Mouse (Mus musculus) kidney, embryonic 16.5 days (tissue): ENCODE results near the gene Zfp61. TPM values are rescaled to one million over a fixed set of nuclear protein-coding genes. Genes with fewer than 3 reads are reported as not detected.

ENCODE experiments used
- ATAC-seq: fragments of 200-750 bp; cut with Nextera tagmentation; 2 replicates; pipeline ENCODE4 v1.8.0; 2017; ENCODE audit warnings: moderate TSS enrichment; ENCODE audit not compliant: low FRiP score, low TSS enrichment
- H3K27ac ChIP-seq: fragments of 300-500 bp; sonication (generic); 2 replicates; pipeline ENCODE4 v1.5.1; 2014; ENCODE audit warnings: low read length
- H3K27me3 ChIP-seq: fragments of 300-500 bp; sonication (generic); 2 replicates; pipeline ENCODE4 v1.6.1; 2014; ENCODE audit warnings: low read length, control low read depth, mixed read lengths; ENCODE audit not compliant: insufficient read depth
- H3K36me3 ChIP-seq: fragments of 300-500 bp; sonication (generic); 2 replicates; pipeline ENCODE4 v1.6.1; 2014; ENCODE audit warnings: low read length, control low read depth, mixed read lengths; ENCODE audit not compliant: insufficient read depth
- H3K4me1 ChIP-seq: fragments of 300-500 bp; sonication (generic); 2 replicates; pipeline ENCODE4 v1.6.1; 2014; ENCODE audit warnings: low read length, control low read depth, mixed read lengths; ENCODE audit not compliant: insufficient read depth
- H3K4me2 ChIP-seq: fragments of 300-500 bp; sonication (generic); replicated peaks from 2 replicates; pipeline ENCODE4 v1.6.1; 2014; ENCODE audit warnings: low read depth, low read length
- H3K4me3 ChIP-seq: fragments of 300-500 bp; sonication (generic); 2 replicates; pipeline ENCODE4 v1.5.1; 2014; ENCODE audit warnings: mild to moderate bottlenecking, low read length
- H3K9ac ChIP-seq: fragments of 300-500 bp; sonication (generic); replicated peaks from 2 replicates; pipeline ENCODE4 v1.6.1; 2014; ENCODE audit warnings: low read length
- H3K9me3 ChIP-seq: fragments of 300-500 bp; sonication (generic); 2 replicates; pipeline ENCODE4 v1.6.1; 2016; ENCODE audit warnings: low read length, control low read depth
- WGBS: fragments of 180-500 bp; shearing (Covaris S2); extraction: QIAGEN DNeasy Blood & Tissue Kit; methylation state at CpG from one replicate; pipeline ENCODE4 v1.1.7; 2014; 5-methylcytosine and 5-hydroxymethylcytosine counted together
- polyA plus RNA-seq: library from polyadenylated mRNA; unstranded; fragments of >200 nt; fragmentation: Nextera tagmentation; extraction: Ambion mirVana; gene quantifications from 2 replicates; pipeline ENCODE4 v1.2.1, GENCODE M21; 2015

Zfp61 gene
- polyA plus RNA-seq, 1 experiment from 2014 or later = 43.5 TPM

- H3K4me3 ChIP-seq = peak overlapping the region; percentile 39
- 4% methylated on average over 13 of the region's 13 CpGs for WGBS
- H3K27me3 ChIP-seq = no peaks in the 10 kb centered on the region
- no peaks in the 10 kb centered on the region for H3K4me1 ChIP-seq
- peak overlapping the region; percentile 56 for H3K9ac ChIP-seq
- peak overlapping the region; percentile 59 for H3K4me2 ChIP-seq
- ATAC-seq = peak; percentile 78; the same call in 1 of the 2 replicates
- peaks cover 16% of the 10 kb centered on the region for H3K9me3 ChIP-seq
- no peaks in the 10 kb centered on the region for H3K36me3 ChIP-seq
- H3K27ac ChIP-seq = no peak overlapping the region
Observed at GRCm38 (mm10) chr7:24325675-24326128, 24.7 kb upstream of the Zfp61 start.

GRCm38 (mm10) chr7:24325197-24325596, 24.2 kb upstream of the Zfp61 start:
- WGBS = 91% methylated on average over 6 of the region's 6 CpGs

GRCm38 (mm10) chr7:24322593-24322992, 21.6 kb upstream of the Zfp61 start:
- no peak for ATAC-seq
- no peak overlapping the region for H3K4me3 ChIP-seq
- no peaks in the 10 kb centered on the region for H3K36me3 ChIP-seq
- peaks cover 16% of the 10 kb centered on the region for H3K9me3 ChIP-seq
- WGBS = 83% methylated on average over 4 of the region's 4 CpGs
- no peak overlapping the region for H3K9ac ChIP-seq
- H3K4me1 ChIP-seq = 0 out of 2 replicates have a peak, but pooled peaks cover 2% of the 10 kb centered on the region
- H3K4me2 ChIP-seq = no peak overlapping the region
- H3K27ac ChIP-seq = no peak overlapping the region
- no peaks in the 10 kb centered on the region for H3K27me3 ChIP-seq

More at GRCm38 (mm10) chr7:24325197-24325596, 24.2 kb upstream of the Zfp61 start:
- Histone ChIP-seq H3K4me1 (no peaks in the 10 kb centered on the region), H3K36me3 (no peaks in the 10 kb centered on the region), H3K4me2 (peak overlapping the region; percentile 59), H3K9ac (no peak overlapping the region), H3K4me3 (no peak overlapping the region), H3K9me3 (peaks cover 16% of the 10 kb centered on the region), H3K27ac (no peak overlapping the region), H3K27me3 (no peaks in the 10 kb centered on the region)
- ATAC-seq = no peak

DNA sequence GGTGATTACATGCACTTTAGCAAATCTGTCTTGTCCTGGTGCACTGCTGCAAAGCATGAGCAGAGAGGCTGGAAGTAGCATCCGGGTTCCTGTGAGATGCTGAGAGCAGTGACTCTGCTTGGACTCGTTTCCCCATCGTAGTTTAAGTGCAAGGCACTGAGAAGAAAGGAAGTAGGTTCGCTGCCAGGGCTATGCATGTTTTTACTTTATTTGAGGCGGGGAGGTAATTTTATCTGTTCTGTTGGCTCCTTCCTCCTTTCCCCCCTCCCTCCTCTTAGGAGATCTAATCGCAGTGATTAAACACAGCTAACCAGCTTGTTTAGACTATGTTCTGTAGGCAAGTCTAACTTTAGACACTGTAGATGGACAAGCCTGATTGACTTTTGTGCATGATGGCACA, 17.9 kb upstream of the Zfp61 start:
- no peak overlapping the region for H3K4me2 ChIP-seq
- no peaks in the 10 kb centered on the region for H3K36me3 ChIP-seq
- 52% methylated on average over 6 of the region's 6 CpGs for WGBS
- H3K9me3 ChIP-seq = peaks cover 3% of the 10 kb centered on the region
- no peak overlapping the region for H3K9ac ChIP-seq
- no peak overlapping the region for H3K27ac ChIP-seq
- H3K4me1 ChIP-seq = peaks cover 9% of the 10 kb centered on the region
- ATAC-seq = no peak
- no peak overlapping the region for H3K4me3 ChIP-seq
- H3K27me3 ChIP-seq = no peaks in the 10 kb centered on the region

GRCm38 (mm10) chr7:24316567-24317092, 15.6 kb upstream of the Zfp61 start, which contains the start of gene Zfp94:
Gene Zfp94 (minus strand): TSS chr7:24316666.
- peak within 1 kb of the TSS; percentile 84 for H3K27ac ChIP-seq
- under 1% methylated on average over 33 of the region's 33 CpGs for WGBS
- 0 out of 2 replicates have a peak, but pooled peaks cover 3% of the 10 kb centered on the region for H3K36me3 ChIP-seq
- no peaks in the 10 kb centered on the region for H3K27me3 ChIP-seq
- peak within 1 kb of the TSS; percentile 66 for H3K4me3 ChIP-seq
- peak; percentile 96 for ATAC-seq
- peaks cover 9% of the 10 kb centered on the region for H3K4me1 ChIP-seq
- H3K4me2 ChIP-seq = peak within 1 kb of the TSS; percentile 84
- H3K9me3 ChIP-seq = no peaks in the 10 kb centered on the region
- H3K9ac ChIP-seq = peak within 1 kb of the TSS; percentile 79

- Histone ChIP-seq H3K4me2 (peak overlapping the region; percentile 84), H3K36me3 (peaks cover 7% of the 10 kb centered on the region), H3K9me3 (no peaks in the 10 kb centered on the region), H3K27me3 (no peaks in the 10 kb centered on the region), H3K4me3 (peak overlapping the region; percentile 66), H3K27ac (peak overlapping the region; percentile 68; the same call in 1 of the 2 replicates), H3K4me1 (peaks cover 9% of the 10 kb centered on the region), H3K9ac (peak overlapping the region; percentile 79)
- 22% methylated on average over 29 of the region's 29 CpGs for WGBS
- no peak; the same call in 1 of the 2 replicates for ATAC-seq
Observed at GRCm38 (mm10) chr7:24315726-24316566, 14.9 kb upstream of the Zfp61 start.

DNA sequence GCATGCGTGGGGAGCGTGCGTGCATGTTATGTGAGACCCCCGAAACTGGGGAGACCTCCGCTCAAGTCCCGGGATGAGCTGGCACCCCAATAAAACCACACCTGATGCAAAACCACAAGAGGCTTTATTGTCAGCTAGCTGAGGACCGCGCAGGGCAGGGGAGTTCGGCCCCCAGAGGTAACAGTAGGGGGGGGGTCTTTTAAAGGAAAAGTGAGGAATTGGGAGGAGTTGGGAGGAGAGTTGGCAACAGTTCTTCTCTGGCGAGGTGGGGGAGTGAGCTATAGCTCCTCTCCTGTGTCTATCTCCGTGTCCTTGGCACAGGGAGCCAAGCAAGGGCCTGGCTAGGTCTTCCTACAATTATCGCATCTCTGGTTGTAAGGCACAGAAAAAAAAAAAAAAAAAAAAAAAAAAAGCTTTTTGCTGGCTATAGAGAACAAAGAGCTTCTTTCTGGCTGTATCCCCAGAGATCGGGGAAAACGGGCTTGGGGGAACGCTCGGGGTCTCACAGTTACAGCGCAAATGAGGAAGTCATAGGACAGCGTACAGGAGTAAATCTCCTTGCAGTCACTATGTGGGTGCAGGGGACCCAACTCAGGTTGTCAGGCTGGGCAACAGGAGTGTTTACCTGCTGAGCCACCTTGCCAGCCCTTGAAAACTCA, 1.1 kb downstream of the Zfp61 start:
- peak overlapping the region; percentile 89 for H3K4me2 ChIP-seq
- H3K36me3 ChIP-seq = peaks cover 44% of the 10 kb centered on the region
- H3K27ac ChIP-seq = peak overlapping the region; percentile 97
- peaks cover 19% of the 10 kb centered on the region for H3K4me1 ChIP-seq
- peak overlapping the region; percentile 88 for H3K9ac ChIP-seq
- H3K4me3 ChIP-seq = peak overlapping the region; percentile 76
- ATAC-seq = peak; percentile 14; the same call in 1 of the 2 replicates
- WGBS = 2% methylated on average over 18 of the region's 18 CpGs
- no peaks in the 10 kb centered on the region for H3K9me3 ChIP-seq
- H3K27me3 ChIP-seq = no peaks in the 10 kb centered on the region

DNA sequence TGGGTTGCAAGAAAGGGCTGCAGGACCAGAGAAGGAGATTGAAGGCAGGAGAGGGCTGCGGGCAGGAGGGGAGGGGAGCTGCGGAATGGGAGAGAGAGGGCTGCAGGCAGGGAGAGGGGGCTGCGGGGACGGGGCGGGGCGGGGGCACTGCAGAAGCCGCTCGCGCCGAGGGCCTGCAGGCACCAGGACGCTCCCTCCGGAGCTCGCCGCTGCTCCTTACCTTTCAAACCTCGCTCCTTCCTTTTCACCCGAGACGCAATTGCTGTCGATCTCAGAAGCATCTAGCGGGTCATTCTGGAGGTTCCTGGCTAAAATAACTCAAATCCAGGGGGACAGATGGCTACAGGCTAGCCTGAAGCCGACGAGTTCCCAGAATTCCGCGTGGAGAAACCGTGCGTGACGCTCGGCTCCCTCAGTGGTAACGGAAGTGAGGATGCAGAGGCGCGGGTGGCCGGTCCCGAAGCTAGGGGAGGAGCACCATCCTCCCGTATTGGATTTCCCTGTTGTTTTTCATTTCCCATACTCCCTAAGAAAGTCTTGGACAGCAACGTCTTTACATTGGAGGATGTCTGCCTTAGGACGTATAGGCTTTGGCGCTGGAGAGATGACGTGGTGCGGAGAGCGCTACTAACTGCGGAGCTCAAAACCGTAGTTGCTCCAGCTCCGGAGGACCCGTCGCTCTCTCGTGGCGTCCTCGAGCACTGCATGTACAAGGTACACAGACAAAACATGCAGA, 1.9 kb downstream of the Zfp61 start:
- 0% methylated on average over 41 of the region's 47 CpGs for WGBS
- peak overlapping the region; percentile 76 for H3K4me3 ChIP-seq
- H3K9ac ChIP-seq = peak overlapping the region; percentile 88
- peaks cover 52% of the 10 kb centered on the region for H3K36me3 ChIP-seq
- peaks cover 19% of the 10 kb centered on the region for H3K4me1 ChIP-seq
- H3K4me2 ChIP-seq = peak overlapping the region; percentile 89
- H3K27ac ChIP-seq = peak overlapping the region; percentile 97
- H3K9me3 ChIP-seq = no peaks in the 10 kb centered on the region
- no peaks in the 10 kb centered on the region for H3K27me3 ChIP-seq
- ATAC-seq = peak; percentile 90

DNA sequence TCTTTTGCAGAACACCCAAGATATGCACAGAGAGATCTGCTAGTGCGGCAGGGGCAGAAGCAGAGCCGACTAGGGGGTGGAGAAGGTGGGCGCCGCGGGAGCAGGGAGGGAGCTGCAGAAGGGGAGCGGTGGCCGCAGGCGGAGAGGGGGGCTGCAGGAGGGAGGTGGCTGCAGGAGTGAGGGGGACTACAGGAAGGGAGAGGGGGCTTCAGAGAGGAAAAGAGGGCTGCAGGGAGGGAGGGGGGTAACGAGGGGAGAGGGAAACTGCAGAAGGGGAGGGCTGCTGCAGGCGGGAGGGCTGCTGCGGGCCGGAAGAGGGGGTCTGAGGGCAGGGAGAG, 2.4 kb downstream of the Zfp61 start:
- ATAC-seq = peak; percentile 23
- H3K4me1 ChIP-seq = peaks cover 19% of the 10 kb centered on the region
- H3K4me3 ChIP-seq = peak overlapping the region; percentile 76
- H3K9me3 ChIP-seq = no peaks in the 10 kb centered on the region
- peak overlapping the region; percentile 89 for H3K4me2 ChIP-seq
- H3K9ac ChIP-seq = peak overlapping the region; percentile 88
- no peaks in the 10 kb centered on the region for H3K27me3 ChIP-seq
- peaks cover 57% of the 10 kb centered on the region for H3K36me3 ChIP-seq
- H3K27ac ChIP-seq = peak overlapping the region; percentile 97
- WGBS = under 1% methylated on average over 10 of the region's 12 CpGs
